Mouse (Mus musculus) G1E-ER4 (cell line): ENCODE data around the gene Fads1. TPM values are rescaled to one million over a fixed set of nuclear protein-coding genes. Genes with fewer than 3 reads are reported as not detected.

ENCODE experiments used
- GATA1 ChIP-seq: IDR thresholded peaks from one replicate; pipeline ENCODE4 v1.8.0; 2012; ENCODE audit warnings: low read length, inconsistent platforms
- polyA plus RNA-seq: library from polyadenylated mRNA; stranded (reverse); fragments of >175 nt; gene quantifications from 2 replicates; pipeline ENCODE4 v1.2.3, GENCODE M21; 2012

The Fads1 gene
- polyA plus RNA-seq, 1 experiment: 238 TPM

DNA sequence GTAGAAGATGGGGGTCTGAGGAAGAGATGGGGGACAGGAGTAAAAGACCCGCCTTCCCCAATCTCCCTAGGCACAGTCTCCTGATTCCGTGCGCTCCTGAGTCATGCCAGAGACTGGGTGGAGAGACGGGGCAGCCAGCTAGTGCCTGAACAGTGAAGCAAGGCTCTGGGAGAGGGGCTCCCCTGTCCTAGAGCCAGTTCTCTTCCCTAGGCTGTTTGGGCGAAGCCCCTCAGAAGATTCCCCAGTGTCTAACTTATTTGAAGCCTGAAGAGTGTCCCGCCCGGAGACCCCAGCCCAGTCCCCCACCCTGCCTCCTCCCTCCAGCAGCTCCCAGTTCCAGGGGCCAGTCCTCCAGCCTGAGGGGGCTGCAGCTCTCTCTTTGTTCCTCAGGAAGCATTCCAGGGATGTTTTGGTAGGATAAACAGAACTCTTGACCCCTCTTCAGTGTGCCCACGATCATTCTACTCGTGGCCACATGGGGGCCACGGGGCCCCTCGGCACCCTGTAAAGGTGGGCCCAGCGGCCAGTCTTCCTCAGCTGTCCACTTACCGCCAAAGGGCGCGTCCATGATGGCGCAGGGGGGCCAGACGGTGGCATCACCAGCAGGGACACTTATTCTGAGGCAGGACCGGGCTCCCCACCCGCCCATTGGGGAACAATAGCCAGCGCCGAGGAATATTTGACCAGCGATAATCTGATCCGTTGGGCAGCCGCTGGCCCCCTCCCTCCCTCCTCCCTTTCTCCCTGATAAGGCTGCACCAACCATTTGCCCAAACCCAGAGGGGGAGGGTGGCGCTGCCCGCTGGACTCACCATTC is 42.2 kb downstream of the Fads1 start:
- no peak for TF ChIP-seq GATA1

- TF ChIP-seq GATA1: no peak
Measured at GRCm38 (mm10) chr19:10225767-10226166, 43.1 kb downstream of the Fads1 start.

GRCm38 (mm10) chr19:10231016-10231415 is 48.3 kb downstream of the Fads1 start:
- no peak for TF ChIP-seq GATA1

DNA sequence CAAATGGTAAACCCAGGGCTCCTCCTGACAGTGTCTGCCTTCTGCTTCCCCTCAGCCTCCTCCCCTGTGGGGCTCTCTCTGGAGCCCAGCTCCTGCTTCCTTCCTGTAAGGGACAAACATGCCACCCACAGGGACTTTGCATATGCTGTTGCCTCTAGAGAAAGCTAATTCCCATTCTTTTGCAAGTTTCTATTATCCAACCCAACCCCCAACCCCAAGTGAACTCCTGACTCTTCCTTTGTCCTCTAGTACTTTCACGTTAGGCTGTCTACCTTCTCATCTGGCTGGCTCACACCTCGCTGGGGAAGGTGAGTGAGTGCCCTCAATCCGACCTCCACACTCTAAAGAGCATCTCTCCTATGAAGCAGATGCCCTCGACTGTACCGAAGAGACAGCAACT is 49.2 kb downstream of the Fads1 start:
- no peak for TF ChIP-seq GATA1

DNA sequence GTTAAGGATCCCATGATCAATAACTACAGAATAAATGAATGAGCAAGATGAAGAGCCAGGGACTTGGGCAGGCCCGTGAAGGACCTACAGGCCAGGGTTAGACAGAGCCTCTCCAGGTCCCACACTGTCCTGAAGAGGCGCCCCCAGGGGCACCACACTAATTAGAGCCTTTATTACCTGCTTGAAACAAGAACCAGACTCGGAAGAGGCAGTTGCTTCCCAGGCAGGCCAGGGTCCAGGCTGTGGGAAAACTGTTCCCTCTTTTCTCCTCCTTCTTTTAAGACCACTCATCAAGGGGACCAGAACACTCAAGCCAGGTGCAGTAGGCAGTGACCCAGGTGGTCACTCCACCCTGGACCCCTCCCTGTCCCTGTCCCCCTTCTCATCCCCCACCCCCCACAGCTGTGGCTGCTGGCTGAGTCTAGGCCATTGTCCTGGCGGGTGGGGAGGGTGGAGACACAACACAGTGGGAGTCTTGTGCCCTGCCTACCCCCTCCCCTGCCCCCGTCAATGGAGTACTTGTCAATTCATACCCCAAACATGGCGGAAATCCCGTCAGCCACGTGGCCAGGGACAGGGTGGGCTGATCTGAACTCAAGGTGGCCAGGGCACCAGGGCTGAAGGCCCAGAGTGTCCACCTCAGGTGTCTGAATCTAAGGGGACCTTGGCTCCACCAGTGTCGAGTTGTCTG is 49.8 kb downstream of the Fads1 start:
- TF ChIP-seq GATA1: no peak

DNA sequence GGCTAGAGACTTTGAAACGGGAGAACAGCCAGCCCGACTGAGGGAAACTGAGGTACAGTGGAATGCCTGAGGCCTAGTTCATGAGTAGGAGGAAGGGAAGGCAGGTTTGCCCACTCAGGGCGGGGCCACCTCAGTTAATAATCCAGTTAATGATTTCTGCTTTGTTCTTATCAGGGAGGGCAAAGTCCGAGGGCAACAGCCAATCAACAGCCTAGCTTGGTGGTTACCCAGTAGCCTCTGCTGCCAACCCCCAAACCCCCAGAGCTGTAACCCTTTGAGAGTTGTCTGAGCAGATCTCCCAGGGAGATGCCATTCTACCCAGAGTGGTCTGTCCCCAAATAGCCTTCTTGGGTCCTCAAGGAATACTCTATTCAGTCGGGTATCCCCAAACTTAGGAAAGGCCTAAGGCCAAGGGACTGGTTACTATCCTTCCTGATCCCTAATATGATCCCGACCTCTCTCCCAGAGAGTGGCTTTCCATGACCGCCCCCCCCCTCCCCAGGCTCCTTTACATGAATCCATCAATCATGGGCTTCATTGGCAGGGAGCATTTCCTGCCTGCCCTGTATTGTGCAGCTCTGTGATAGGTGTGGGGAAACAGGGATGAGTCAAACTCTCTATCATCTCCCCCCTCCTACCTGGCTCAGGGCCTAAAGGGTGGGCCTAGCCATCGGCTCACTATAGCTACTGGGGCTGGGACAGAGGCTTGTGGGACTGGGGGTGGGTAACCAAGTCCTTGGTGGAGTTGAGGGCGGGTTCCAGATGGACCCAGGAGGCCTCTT is 53.3 kb downstream of the Fads1 start:
- TF ChIP-seq GATA1: no peak

DNA sequence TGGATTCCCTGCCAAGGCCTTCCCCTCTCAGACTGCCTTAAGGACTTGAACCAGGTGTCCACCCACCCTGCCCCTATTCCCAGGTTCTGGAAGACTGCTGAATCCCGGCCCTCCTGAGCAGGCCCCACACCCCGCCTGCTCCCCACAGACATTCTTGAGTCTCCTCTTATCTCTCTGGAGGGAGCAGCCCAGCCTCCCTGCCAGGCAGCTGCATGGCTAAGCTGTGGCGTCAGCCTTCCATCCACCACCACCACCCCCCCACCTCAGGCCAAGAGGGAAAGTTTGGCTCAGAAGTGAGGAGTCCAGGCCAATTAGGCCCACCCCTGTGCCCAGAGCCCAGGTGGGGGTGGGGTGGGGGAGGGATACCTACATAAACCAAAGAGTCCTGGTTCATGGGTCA is 55.8 kb downstream of the Fads1 start:
- no peak for TF ChIP-seq GATA1

DNA sequence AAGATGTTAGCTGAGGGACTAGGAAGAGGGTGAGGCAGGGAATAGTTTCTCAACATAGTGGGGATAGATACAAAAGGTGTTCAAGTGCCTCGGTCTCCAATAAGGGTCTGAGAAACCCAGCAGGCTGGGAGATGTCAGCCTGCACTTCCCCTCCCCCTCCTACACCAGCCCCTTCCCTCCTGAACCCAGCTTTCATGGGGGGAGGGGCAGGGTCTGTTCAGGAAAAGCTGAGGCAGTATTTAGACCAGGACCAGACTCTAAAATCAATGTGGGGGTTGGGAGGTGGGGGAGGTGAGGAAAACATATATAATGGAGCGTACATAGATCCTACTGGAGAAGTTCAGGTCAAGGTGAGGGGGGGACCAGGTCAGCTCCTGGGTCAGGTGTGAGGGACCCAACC is 56.7 kb downstream of the Fads1 start:
- no peak for TF ChIP-seq GATA1

DNA sequence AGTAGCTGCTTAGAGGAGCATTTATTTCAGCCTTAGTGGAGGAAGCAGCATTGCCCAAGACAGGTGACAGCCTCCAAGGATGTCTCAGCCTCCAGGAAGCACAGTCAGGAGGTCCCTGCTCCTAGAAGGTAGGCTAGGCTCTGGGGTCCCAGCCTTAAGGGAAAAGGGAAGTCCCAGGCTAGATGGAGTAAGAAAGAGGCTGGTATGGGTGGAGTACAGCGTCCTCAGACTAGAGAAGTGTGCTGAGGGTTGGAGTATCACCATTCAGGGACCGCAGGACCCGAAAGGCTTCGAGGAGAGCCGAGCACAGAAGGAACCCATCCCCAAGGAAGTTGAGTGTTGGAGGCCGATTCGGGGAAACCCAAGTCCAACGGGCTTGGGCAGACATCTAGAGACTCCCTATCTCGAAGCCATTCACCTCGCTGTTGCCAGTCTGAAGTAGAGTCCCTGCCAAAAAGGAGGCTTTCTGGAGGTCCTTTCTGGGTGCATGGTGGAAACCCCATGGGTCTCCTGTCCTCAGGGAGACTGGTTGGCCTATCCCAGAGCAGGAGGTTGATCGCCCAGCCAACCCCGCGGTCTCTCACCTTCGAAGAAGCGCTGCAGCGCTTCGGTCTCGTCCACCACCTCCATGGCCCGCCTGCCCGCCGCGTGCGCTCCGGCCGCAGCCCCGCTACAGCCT is 57.4 kb downstream of the Fads1 start:
- TF ChIP-seq GATA1: no peak

GRCm38 (mm10) chr19:10240654-10241305 is 58.1 kb downstream of the Fads1 start, which contains the start of gene Myrf:
Myrf (minus strand) TSS chr19:10240748.
- no peak for TF ChIP-seq GATA1

GRCm38 (mm10) chr19:10242916-10243315 is 60.2 kb downstream of the Fads1 start:
- TF ChIP-seq GATA1: no peak

- TF ChIP-seq GATA1: no peak
Measured at GRCm38 (mm10) chr19:10244183-10244582, 61.5 kb downstream of the Fads1 start.

Other genes with a start within 250 kb of the Fads1 start
- gene Fth1, start 202.3 kb upstream of the Fads1 start, polyA plus RNA-seq: 28,188 and 36,749 TPM in 2 replicates
- not detected in 2 replicates for gene Best1, start 181.3 kb upstream of the Fads1 start, polyA plus RNA-seq
- 11.2 and 15.6 TPM in 2 replicates for gene Rab3il1, start 181.2 kb upstream of the Fads1 start, polyA plus RNA-seq
- 44.3 and 46.4 TPM in 2 replicates for gene Fads3, start 141.3 kb upstream of the Fads1 start, polyA plus RNA-seq
- gene Fads2, start 81.1 kb upstream of the Fads1 start, polyA plus RNA-seq: 242 and 256 TPM in 2 replicates
- 11.2 and 21.0 TPM in 2 replicates for gene Tmem258, start 21.1 kb downstream of the Fads1 start, polyA plus RNA-seq
- gene Fen1, start 21.3 kb downstream of the Fads1 start, polyA plus RNA-seq: 46.2 and 93.9 TPM in 2 replicates
- not detected in 2 replicates for gene Myrf, start 57.9 kb downstream of the Fads1 start, polyA plus RNA-seq
- not detected in 2 replicates for gene Dagla, start 122.0 kb downstream of the Fads1 start, polyA plus RNA-seq
- gene Syt7, start 206.2 kb downstream of the Fads1 start, polyA plus RNA-seq: not detected in 2 replicates